Mouse (Mus musculus): ENCODE results near the gene Gfpt2. TPM values are rescaled to one million over a fixed set of nuclear protein-coding genes. Genes with fewer than 3 reads are reported as not detected.
A peak's percentile ranks its signal among the peaks of the same experiment; 100 is the strongest.

Gfpt2 gene
- polyA plus RNA-seq, 1 experiment, result 4.4 TPM

DNA sequence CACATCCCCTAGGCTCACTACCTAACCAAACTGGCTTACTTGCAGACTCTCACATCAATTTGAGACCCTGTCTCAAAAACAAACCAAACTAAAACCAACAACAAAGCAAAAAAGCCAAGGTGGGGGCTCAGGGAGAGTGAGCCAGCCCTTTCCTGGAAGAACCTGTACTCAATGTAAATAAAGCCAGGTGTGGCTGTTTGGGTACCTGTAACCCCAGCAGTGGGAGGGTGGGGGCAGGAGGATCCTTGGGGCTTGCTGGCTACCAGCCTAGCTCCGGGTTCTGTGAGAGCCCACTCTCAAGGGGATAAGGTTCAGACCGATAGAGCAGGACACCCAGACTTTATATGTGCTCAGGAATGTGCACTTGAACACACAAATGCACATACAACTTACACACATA lies 26.9 kb downstream of the Gfpt2 start:
- no peaks in the 10 kb centered on the region for H3K4me1 ChIP-seq (replicated peaks; ENCODE audit: control insufficient read depth, insufficient read depth, low read length)

DNA sequence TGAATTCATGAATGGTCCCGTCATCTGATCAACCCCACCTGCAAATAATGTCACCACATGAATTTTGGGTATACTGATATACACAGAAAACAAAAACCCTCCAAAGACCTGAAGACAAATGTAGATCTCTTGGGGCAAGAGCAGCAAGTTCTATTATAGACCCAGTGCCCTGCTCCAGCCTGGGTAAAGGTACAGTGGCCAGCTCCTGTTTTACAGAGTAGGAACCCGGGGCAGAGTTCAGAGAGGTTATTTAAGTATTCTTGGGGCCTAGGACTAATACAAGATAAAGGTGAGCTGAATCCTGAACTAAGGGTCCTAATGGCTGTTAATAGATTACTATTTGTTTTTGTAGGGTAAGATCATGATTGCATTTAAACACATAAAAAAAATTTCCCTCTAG lies 27.6 kb downstream of the Gfpt2 start:
- H3K36me3 ChIP-seq (ENCODE audit: control insufficient read depth, insufficient read depth, low read length), result no peaks in the 10 kb centered on the region
- TF ChIP-seq POLR2A (IDR thresholded peaks at IDR 0.05; ENCODE audit: control insufficient read depth, extremely low read depth, insufficient read depth, low read length, poor library complexity) (no peak), CTCF (IDR thresholded peaks at IDR 0.05; ENCODE audit: borderline replicate concordance, control insufficient read depth, extremely low read depth, insufficient read depth, low read length, poor library complexity) (no peak)
- no peak for DNase-seq
- no peaks in the 10 kb centered on the region for H3K4me1 ChIP-seq (replicated peaks; ENCODE audit: control insufficient read depth, insufficient read depth, low read length)
- no peak overlapping the region for H3K4me3 ChIP-seq (ENCODE audit: control insufficient read depth, insufficient read depth, low read length)
- no peak overlapping the region for H3K27ac ChIP-seq (ENCODE audit: control insufficient read depth, insufficient read depth, low read length)
- no peaks in the 10 kb centered on the region for H3K27me3 ChIP-seq (ENCODE audit: control insufficient read depth, insufficient read depth, low read length)
- 96% methylated on average over 2 of the region's 2 CpGs for WGBS

More for the DNA sequence above, 26.9 kb downstream of the Gfpt2 start:
- H3K36me3 ChIP-seq (ENCODE audit: control insufficient read depth, insufficient read depth, low read length), result no peaks in the 10 kb centered on the region
- H3K27me3 ChIP-seq (ENCODE audit: control insufficient read depth, insufficient read depth, low read length), result no peaks in the 10 kb centered on the region
- 96% methylated on average over 2 of the region's 2 CpGs for WGBS
- no peak overlapping the region for H3K4me3 ChIP-seq (ENCODE audit: control insufficient read depth, insufficient read depth, low read length)
- no peak overlapping the region for H3K27ac ChIP-seq (ENCODE audit: control insufficient read depth, insufficient read depth, low read length)
- no peak for DNase-seq
- TF ChIP-seq CTCF (IDR thresholded peaks at IDR 0.05; ENCODE audit: borderline replicate concordance, control insufficient read depth, extremely low read depth, insufficient read depth, low read length, poor library complexity), result no peak

GRCm38 (mm10) chr11:49822337-49822736 lies 28.4 kb downstream of the Gfpt2 start:
- Histone ChIP-seq H3K36me3 (ENCODE audit: control insufficient read depth, insufficient read depth, low read length) (no peaks in the 10 kb centered on the region), H3K4me3 (ENCODE audit: control insufficient read depth, insufficient read depth, low read length) (no peak overlapping the region), H3K27ac (ENCODE audit: control insufficient read depth, insufficient read depth, low read length) (no peak overlapping the region), H3K4me1 (replicated peaks; ENCODE audit: control insufficient read depth, insufficient read depth, low read length) (no peaks in the 10 kb centered on the region), H3K27me3 (ENCODE audit: control insufficient read depth, insufficient read depth, low read length) (no peaks in the 10 kb centered on the region)
- WGBS, result 92% methylated on average over 2 of the region's 2 CpGs
- DNase-seq, result no peak
- TF ChIP-seq POLR2A (IDR thresholded peaks at IDR 0.05; ENCODE audit: control insufficient read depth, extremely low read depth, insufficient read depth, low read length, poor library complexity) (no peak), CTCF (IDR thresholded peaks at IDR 0.05; ENCODE audit: borderline replicate concordance, control insufficient read depth, extremely low read depth, insufficient read depth, low read length, poor library complexity) (no peak)

DNA sequence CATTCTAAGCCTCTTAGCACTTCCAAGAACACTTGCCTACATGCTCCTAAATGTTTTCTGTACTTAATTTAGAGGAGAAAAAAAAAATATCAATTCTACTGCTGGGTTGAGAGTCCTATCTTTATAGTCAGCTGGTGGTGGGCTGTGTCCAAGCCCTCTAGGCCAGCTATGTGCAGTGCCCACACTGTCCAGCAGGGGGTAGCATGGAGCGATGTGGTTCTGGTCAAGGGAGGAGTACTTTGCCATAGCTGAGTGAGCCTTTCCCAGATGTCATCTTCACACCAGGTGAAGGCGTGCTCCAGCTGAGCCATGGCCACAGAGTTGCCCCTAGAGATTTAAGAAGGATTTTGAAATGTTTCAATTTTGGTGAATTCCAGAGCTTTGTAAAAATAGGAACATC lies 30.9 kb downstream of the Gfpt2 start:
- H3K4me1 ChIP-seq (replicated peaks; ENCODE audit: control insufficient read depth, insufficient read depth, low read length), result no peaks in the 10 kb centered on the region
- no peak for TF ChIP-seq POLR2A (IDR thresholded peaks at IDR 0.05; ENCODE audit: control insufficient read depth, extremely low read depth, insufficient read depth, low read length, poor library complexity)
- TF ChIP-seq CTCF (IDR thresholded peaks at IDR 0.05; ENCODE audit: borderline replicate concordance, control insufficient read depth, extremely low read depth, insufficient read depth, low read length, poor library complexity), result peak; percentile 93
- H3K4me3 ChIP-seq (ENCODE audit: control insufficient read depth, insufficient read depth, low read length), result no peak overlapping the region
- no peaks in the 10 kb centered on the region for H3K27me3 ChIP-seq (ENCODE audit: control insufficient read depth, insufficient read depth, low read length)
- H3K27ac ChIP-seq (ENCODE audit: control insufficient read depth, insufficient read depth, low read length), result no peak overlapping the region
- peak; percentile 87 for DNase-seq
- no peaks in the 10 kb centered on the region for H3K36me3 ChIP-seq (ENCODE audit: control insufficient read depth, insufficient read depth, low read length)
- WGBS, result 38% methylated on average over 2 of the region's 2 CpGs

- Histone ChIP-seq H3K4me3 (ENCODE audit: control insufficient read depth, insufficient read depth, low read length) (no peak overlapping the region), H3K4me1 (replicated peaks; ENCODE audit: control insufficient read depth, insufficient read depth, low read length) (no peaks in the 10 kb centered on the region), H3K36me3 (ENCODE audit: control insufficient read depth, insufficient read depth, low read length) (no peaks in the 10 kb centered on the region), H3K27ac (ENCODE audit: control insufficient read depth, insufficient read depth, low read length) (no peak overlapping the region), H3K27me3 (ENCODE audit: control insufficient read depth, insufficient read depth, low read length) (no peaks in the 10 kb centered on the region)
- TF ChIP-seq CTCF (IDR thresholded peaks at IDR 0.05; ENCODE audit: borderline replicate concordance, control insufficient read depth, extremely low read depth, insufficient read depth, low read length, poor library complexity) (no peak), POLR2A (IDR thresholded peaks at IDR 0.05; ENCODE audit: control insufficient read depth, extremely low read depth, insufficient read depth, low read length, poor library complexity) (no peak)
- 86% methylated on average over 6 of the region's 6 CpGs for WGBS
- DNase-seq, result no peak
Measured at GRCm38 (mm10) chr11:49827243-49827642, 33.3 kb downstream of the Gfpt2 start.

DNA sequence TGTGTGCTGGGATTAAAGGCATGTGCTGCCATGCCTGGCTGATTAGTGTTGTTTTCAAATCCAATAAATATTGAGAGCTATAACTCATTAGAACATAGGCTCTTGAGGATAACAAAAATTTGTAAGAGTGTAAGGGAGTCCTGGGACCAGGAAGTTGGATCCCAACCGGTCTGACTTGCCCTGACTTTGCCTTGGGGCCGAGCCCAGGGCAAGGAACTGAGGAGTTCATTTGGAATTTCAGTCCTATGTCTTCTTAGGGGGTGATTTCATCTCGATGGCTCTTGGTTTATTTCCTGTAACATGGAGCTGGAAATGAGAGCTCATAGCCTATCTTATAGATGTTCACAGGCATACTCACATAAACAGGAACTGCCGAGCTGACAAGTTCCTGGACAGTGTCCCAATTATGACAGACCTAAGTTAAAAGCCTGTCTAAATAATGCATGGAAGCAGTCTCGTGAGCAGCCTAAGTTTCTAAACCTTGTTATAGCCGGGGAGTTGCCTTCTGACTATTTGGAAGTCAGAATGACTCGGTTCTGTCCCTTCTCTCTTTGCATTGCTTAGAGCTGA lies 35.3 kb downstream of the Gfpt2 start:
- no peaks in the 10 kb centered on the region for H3K27me3 ChIP-seq (ENCODE audit: control insufficient read depth, insufficient read depth, low read length)
- TF ChIP-seq POLR2A (IDR thresholded peaks at IDR 0.05; ENCODE audit: control insufficient read depth, extremely low read depth, insufficient read depth, low read length, poor library complexity) (no peak), CTCF (IDR thresholded peaks at IDR 0.05; ENCODE audit: borderline replicate concordance, control insufficient read depth, extremely low read depth, insufficient read depth, low read length, poor library complexity) (no peak)
- H3K4me3 ChIP-seq (ENCODE audit: control insufficient read depth, insufficient read depth, low read length), result no peak overlapping the region
- no peaks in the 10 kb centered on the region for H3K36me3 ChIP-seq (ENCODE audit: control insufficient read depth, insufficient read depth, low read length)
- 83% methylated on average over 7 of the region's 7 CpGs for whole genome bisulfite sequencing
- H3K4me1 ChIP-seq (replicated peaks; ENCODE audit: control insufficient read depth, insufficient read depth, low read length), result no peaks in the 10 kb centered on the region
- no peak overlapping the region for H3K27ac ChIP-seq (ENCODE audit: control insufficient read depth, insufficient read depth, low read length)
- no peak for DNase-seq

GRCm38 (mm10) chr11:49831980-49832379 lies 38.0 kb downstream of the Gfpt2 start:
- Histone ChIP-seq H3K27me3 (ENCODE audit: control insufficient read depth, insufficient read depth, low read length) (no peaks in the 10 kb centered on the region), H3K36me3 (ENCODE audit: control insufficient read depth, insufficient read depth, low read length) (no peaks in the 10 kb centered on the region), H3K4me1 (replicated peaks; ENCODE audit: control insufficient read depth, insufficient read depth, low read length) (no peaks in the 10 kb centered on the region), H3K4me3 (ENCODE audit: control insufficient read depth, insufficient read depth, low read length) (no peak overlapping the region), H3K27ac (ENCODE audit: control insufficient read depth, insufficient read depth, low read length) (no peak overlapping the region)
- no peak for TF ChIP-seq CTCF (IDR thresholded peaks at IDR 0.05; ENCODE audit: borderline replicate concordance, control insufficient read depth, extremely low read depth, insufficient read depth, low read length, poor library complexity)
- no peak for TF ChIP-seq POLR2A (IDR thresholded peaks at IDR 0.05; ENCODE audit: control insufficient read depth, extremely low read depth, insufficient read depth, low read length, poor library complexity)
- WGBS, result 94% methylated on average over 12 of the region's 12 CpGs
- DNase-seq, result no peak
